Mouse (Mus musculus) heart, postnatal 25 days (tissue): ENCODE measurements around the gene Cacng2. TPM values are rescaled to one million over a fixed set of nuclear protein-coding genes. Genes with fewer than 3 reads are reported as not detected.
"Not testable (repeated sequence)": the region's sequence is repeated elsewhere in the genome, so short reads cannot be mapped to it uniquely, and the experiment has no call there.

Experiments used
- DNase-seq: peaks from one replicate; pipeline ENCODE4 v3.0.0; 2022; ENCODE audit warnings: low spot score
- intact Hi-C: fragments of 180-260 bp; cut with DNase I; formaldehyde crosslinking; loops from one replicate; pipeline ENCODE4 v1.15.1; 2025
- total RNA-seq, 2 experiments: library from RNA; stranded (reverse); gene quantifications; 2 replicates each; pipeline ENCODE4 v1.2.3; 2021

Cacng2 gene
- total RNA-seq, 2 experiments from 2014 or later: not detected

GRCm38 (mm10) chr15:78026521-78026920, 93.3 kb downstream of the Cacng2 start:
- intact Hi-C loops: no loop called here
- no peak for DNase-seq

- no peak for DNase-seq
- intact Hi-C loops: no loop called here
These were observed 95.6 kb downstream of the Cacng2 start for GRCm38 (mm10) chr15:78024211-78024610.

- DNase-seq: no peak
- intact Hi-C loops: no loop called here
These were observed 105.8 kb downstream of the Cacng2 start for GRCm38 (mm10) chr15:78014046-78014445.

- DNase-seq, intact Hi-C loops: not testable (repeated sequence)
These were observed 111.6 kb downstream of the Cacng2 start for GRCm38 (mm10) chr15:78008206-78008605.

GRCm38 (mm10) chr15:78003929-78004328, 115.9 kb downstream of the Cacng2 start:
- no peak for DNase-seq
- intact Hi-C loops: no loop called here

GRCm38 (mm10) chr15:78001400-78001799, 118.4 kb downstream of the Cacng2 start:
- intact Hi-C loops: no loop called here
- no peak for DNase-seq

- intact Hi-C loops: no loop called here
- no peak for DNase-seq
These were observed 131.3 kb downstream of the Cacng2 start for GRCm38 (mm10) chr15:77988541-77988940.

- intact Hi-C loops: no loop called here
- DNase-seq: no peak
These were observed 136.4 kb downstream of the Cacng2 start for GRCm38 (mm10) chr15:77983391-77983790.

- no peak for DNase-seq
- intact Hi-C loops: no loop called here
These were observed 137.5 kb downstream of the Cacng2 start for GRCm38 (mm10) chr15:77982195-77982939.

- intact Hi-C loops: no loop called here
- DNase-seq: no peak
These were observed 138.6 kb downstream of the Cacng2 start for GRCm38 (mm10) chr15:77981181-77981680.

- intact Hi-C loops: no loop called here
- no peak for DNase-seq
These were observed 140.4 kb downstream of the Cacng2 start for GRCm38 (mm10) chr15:77979427-77979865.

GRCm38 (mm10) chr15:77977663-77978062, 142.2 kb downstream of the Cacng2 start:
- DNase-seq: no peak
- intact Hi-C loops: no loop called here

GRCm38 (mm10) chr15:77974165-77974841, 145.5 kb downstream of the Cacng2 start:
- intact Hi-C loops: no loop called here
- DNase-seq: no peak

GRCm38 (mm10) chr15:77970470-77971292, 149.1 kb downstream of the Cacng2 start, which contains the start of gene Eif3d:
TSS of gene Eif3d (minus strand) at chr15:77970813.
- peak; percentile 93 for DNase-seq
- intact Hi-C loops: loop anchor here (2.0 kb wide), 1 partner anchor 36 kb away; no protein-coding TSS in a partner anchor

- no peak for DNase-seq
- intact Hi-C loops: loop anchor here (2.0 kb wide), 1 partner anchor 35 kb away; no protein-coding TSS in a partner anchor
These were observed 149.8 kb downstream of the Cacng2 start for GRCm38 (mm10) chr15:77969940-77970469.

- no peak for DNase-seq
- intact Hi-C loops: no loop called here
These were observed 154.7 kb downstream of the Cacng2 start for GRCm38 (mm10) chr15:77965117-77965528.

- intact Hi-C loops: no loop called here
- DNase-seq: no peak
These were observed 157.4 kb downstream of the Cacng2 start for GRCm38 (mm10) chr15:77962447-77962846.

- DNase-seq: no peak
- intact Hi-C loops: no loop called here
These were observed 159.1 kb downstream of the Cacng2 start for GRCm38 (mm10) chr15:77960693-77961092.

- intact Hi-C loops: no loop called here
- DNase-seq: no peak
These were observed 161.8 kb downstream of the Cacng2 start for GRCm38 (mm10) chr15:77958071-77958470.

GRCm38 (mm10) chr15:77957625-77958024, 162.2 kb downstream of the Cacng2 start:
- DNase-seq: no peak
- intact Hi-C loops: no loop called here
